ENCODE assay signal across 10 mouse cellular contexts in genomic region chr14:55724411-55724871, GRCm38 (mm10). TPM values are rescaled to one million over a fixed set of nuclear protein-coding genes. Genes with fewer than 3 reads are reported as not detected.
DNase-seq lines count a peak whose midpoint lies in the region; ATAC-seq lines count a peak whose summit lies in the region.
"Had no signal": no experiment of that assay in that cellular context is flagged by ENCODE, and none has a peak within 500 bp of the region (broad histone marks: within the 10 kb centered on the region; RNA-seq: fewer than 3 reads in every experiment).

No protein-coding gene starts in this region.

- no peaks in the 10 kb centered on the region for H3K9me3 ChIP-seq in forebrain, embryonic 11.5 days (ENCODE audit: control insufficient read depth, low read length)
- H3K9me3 ChIP-seq: embryonic facial prominence, embryonic 13.5 days; midbrain, embryonic 12.5 days had no signal

- no peaks in the 10 kb centered on the region for H3K27me3 ChIP-seq in forebrain, embryonic 11.5 days (ENCODE audit: control insufficient read depth, insufficient read depth, low read length)
- H3K27me3 ChIP-seq: midbrain, embryonic 12.5 days had no signal

- H3K9ac ChIP-seq in forebrain, embryonic 11.5 days (ENCODE audit: low read length) = no peak overlapping the region
- H3K9ac ChIP-seq: embryonic facial prominence, embryonic 13.5 days; midbrain, embryonic 12.5 days had no signal

- no peaks in the 10 kb centered on the region for H3K4me1 ChIP-seq in forebrain, embryonic 11.5 days (replicated peaks; ENCODE audit: control insufficient read depth, insufficient read depth, low read length)

- H3K36me3 ChIP-seq in forebrain, embryonic 11.5 days (ENCODE audit: control insufficient read depth, insufficient read depth, low read length) = no peaks in the 10 kb centered on the region

- WGBS in forebrain, embryonic 11.5 days = 69% methylated on average over 8 of the region's 8 CpGs

- H3K27ac ChIP-seq in forebrain, embryonic 11.5 days (ENCODE audit: low read depth, low read length) = no peak overlapping the region
- H3K27ac ChIP-seq: embryonic facial prominence, embryonic 13.5 days; midbrain, embryonic 12.5 days had no signal

- H3K4me3 ChIP-seq in forebrain, embryonic 11.5 days (ENCODE audit: low read depth, low read length) = no peak overlapping the region
- H3K4me3 ChIP-seq: embryonic facial prominence, embryonic 13.5 days; midbrain, embryonic 12.5 days had no signal

- peak; percentile 95 for DNase-seq in CD4-positive helper T cell, adult 2 months (ENCODE audit: low read depth, low spot score)
- peak; percentile 90 for DNase-seq in naive thymus-derived CD4-positive, alpha-beta T cell, adult 2 months (ENCODE audit: low read depth)
- no peak for DNase-seq in layer of hippocampus, postnatal 10 days (ENCODE audit: low spot score in 2 of 2)
- no peak for DNase-seq in ovary, adult 18-20 months (ENCODE audit: low spot score)
- DNase-seq in layer of hippocampus, adult 9-11 months = no peak
- no peak for DNase-seq in forebrain, embryonic 11.5 days (ENCODE audit: low spot score)

- no peak overlapping the region for H3K4me2 ChIP-seq in forebrain, embryonic 11.5 days (ENCODE audit: low read depth, low read length, severe bottlenecking)
- H3K4me2 ChIP-seq: embryonic facial prominence, embryonic 13.5 days; midbrain, embryonic 12.5 days had no signal

- peak; percentile 85 for ATAC-seq in activated CD4-positive, CD25-positive, alpha-beta regulatory T cell, adult 4 months
- ATAC-seq in hematopoietic stem cell, adult 5-6 weeks (replicated peaks in 1 of 2; ENCODE audit: insufficient read depth in 1 of 2, low FRiP score in 2 of 2, low TSS enrichment in 1 of 2, low read depth in 1 of 2, poor library complexity in 2 of 2, severe bottlenecking in 2 of 2) = peak; percentile 66 to 72
- ATAC-seq in forebrain, embryonic 11.5 days (replicated peaks; ENCODE audit: low FRiP score) = no peak

RNA-seq across cellular contexts. Expression of gene Rabggta, which starts 2.4 kb away (rescaled TPM):
- 10 to 100 TPM; 53.3 to 60.8 TPM for polyA plus RNA-seq in activated CD4-positive, CD25-positive, alpha-beta regulatory T cell, adult 4 months (2017; shearing (Covaris generic))
- total RNA-seq in hematopoietic stem cell, adult 5-6 weeks (2017) = 17.2 and 17.9 TPM in 2 replicates
- total RNA-seq in layer of hippocampus, postnatal 10 days (2021) = 10 to 100 TPM; 42.0 to 54.1 TPM
- 23.4 and 27.1 TPM in 2 replicates for polyA plus RNA-seq in forebrain, embryonic 11.5 days (2014; fragmentation: Nextera tagmentation; extraction: Ambion mirVana)

RNA-seq across cellular contexts. Expression of gene Tgm1, which starts 10.7 kb away (rescaled TPM):
- not detected for polyA plus RNA-seq in activated CD4-positive, CD25-positive, alpha-beta regulatory T cell, adult 4 months (2017; shearing (Covaris generic))
- total RNA-seq in hematopoietic stem cell, adult 5-6 weeks (2017) = 1.3 and 5.8 TPM in 2 replicates
- under 1 TPM; 0.16 to 0.18 TPM for total RNA-seq in layer of hippocampus, postnatal 10 days (2021)
- 0.21 and 1.4 TPM in 2 replicates for polyA plus RNA-seq in forebrain, embryonic 11.5 days (2014; fragmentation: Nextera tagmentation; extraction: Ambion mirVana)

RNA-seq across cellular contexts. Expression of gene Dhrs1, which starts 21.0 kb away (rescaled TPM):
- polyA plus RNA-seq in activated CD4-positive, CD25-positive, alpha-beta regulatory T cell, adult 4 months (2017; shearing (Covaris generic)) = 10 to 100 TPM; 46.4 to 48.9 TPM
- 25.3 TPM in 2 replicates for total RNA-seq in hematopoietic stem cell, adult 5-6 weeks (2017)
- 100 to 1,000 TPM; 103 to 110 TPM for total RNA-seq in layer of hippocampus, postnatal 10 days (2021)
- polyA plus RNA-seq in forebrain, embryonic 11.5 days (2014; fragmentation: Nextera tagmentation; extraction: Ambion mirVana) = 63.6 and 76.7 TPM in 2 replicates

RNA-seq across cellular contexts. Expression of gene Nop9, which starts 21.1 kb away (rescaled TPM):
- polyA plus RNA-seq in activated CD4-positive, CD25-positive, alpha-beta regulatory T cell, adult 4 months (2017; shearing (Covaris generic)) = 1 to 10 TPM; 6.0 to 8.2 TPM
- total RNA-seq in hematopoietic stem cell, adult 5-6 weeks (2017) = 16.6 and 20.9 TPM in 2 replicates
- 10 to 100 TPM; 16.4 to 17.1 TPM for total RNA-seq in layer of hippocampus, postnatal 10 days (2021)
- 54.2 and 57.4 TPM in 2 replicates for polyA plus RNA-seq in forebrain, embryonic 11.5 days (2014; fragmentation: Nextera tagmentation; extraction: Ambion mirVana)

RNA-seq across cellular contexts. Expression of gene Cideb, which starts 33.8 kb away (rescaled TPM):
- polyA plus RNA-seq in activated CD4-positive, CD25-positive, alpha-beta regulatory T cell, adult 4 months (2017; shearing (Covaris generic)) = not detected
- not detected in 2 replicates for total RNA-seq in hematopoietic stem cell, adult 5-6 weeks (2017)
- total RNA-seq in layer of hippocampus, postnatal 10 days (2021) = under 1 TPM; 0.47 to 0.89 TPM
- not detected in 2 replicates for polyA plus RNA-seq in forebrain, embryonic 11.5 days (2014; fragmentation: Nextera tagmentation; extraction: Ambion mirVana)
- polyA plus RNA-seq: midbrain, embryonic 12.5 days had no signal

Comparison
In these comparisons a context has a peak if more than half of its experiments do, and no peak if none do; other contexts are left out.
1. DNase-seq: peak in CD4-positive helper T cell, adult 2 months (single experiment) and naive thymus-derived CD4-positive, alpha-beta T cell, adult 2 months (single experiment); none in layer of hippocampus, postnatal 10 days (0 of 2), ovary, adult 18-20 months (single experiment), layer of hippocampus, adult 9-11 months (single experiment) and forebrain, embryonic 11.5 days (single experiment).